Mouse (Mus musculus): ENCODE measurements around the gene Olfr1110. TPM values are rescaled to one million over a fixed set of nuclear protein-coding genes. Genes with fewer than 3 reads are reported as not detected.
"Not testable (repeated sequence)": the region's sequence is repeated elsewhere in the genome, so short reads cannot be mapped to it uniquely, and the experiment has no call there.

The Olfr1110 gene
- not detected for total RNA-seq (2021)

DNA sequence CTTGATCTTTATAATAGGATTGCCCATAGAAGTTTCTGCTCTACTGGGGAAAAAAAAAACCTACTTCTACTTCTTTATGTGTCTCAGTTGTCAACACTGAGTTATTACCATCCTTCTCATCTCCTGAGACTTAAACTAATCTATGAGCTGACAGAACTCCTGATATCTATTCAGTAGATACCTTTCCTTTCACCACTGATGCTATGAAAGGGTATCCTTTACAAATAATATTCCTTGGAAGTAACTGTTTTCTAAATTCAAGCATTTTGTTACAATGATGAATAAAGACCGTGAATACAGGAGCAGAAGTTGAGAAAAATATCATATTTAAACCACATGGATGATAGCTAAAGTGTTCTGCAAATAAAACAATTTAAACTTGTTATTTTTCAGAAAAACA is at the start of gene Olfr1110:
Gene Olfr1110, minus strand, starts transcription at position 101 of the 400 bp plus-strand sequence.
- DNase-seq, result no peak

DNA sequence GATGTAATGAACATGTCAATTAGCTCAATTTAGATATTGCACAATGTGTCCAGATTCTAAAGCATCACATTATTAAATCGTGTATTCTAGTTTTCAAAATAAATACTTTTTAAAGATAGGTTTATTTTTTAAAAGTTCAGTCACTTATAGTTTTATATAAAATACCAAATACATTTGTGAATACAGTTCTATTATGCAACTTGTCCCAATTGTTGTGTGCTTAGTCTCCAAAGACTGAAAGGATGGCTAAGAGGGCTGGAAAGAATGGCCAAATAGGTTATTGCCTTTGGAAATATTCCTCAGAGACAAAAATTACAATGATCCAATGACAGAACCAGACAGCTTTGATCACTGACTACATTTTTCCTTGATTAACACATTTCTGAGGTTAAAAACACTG is 47.4 kb upstream of the Olfr1110 start, which contains the start of gene Olfr1112:
Gene Olfr1112, plus strand, starts transcription at position 301 of the 400 bp plus-strand sequence.
- DNase-seq, result no peak

DNA sequence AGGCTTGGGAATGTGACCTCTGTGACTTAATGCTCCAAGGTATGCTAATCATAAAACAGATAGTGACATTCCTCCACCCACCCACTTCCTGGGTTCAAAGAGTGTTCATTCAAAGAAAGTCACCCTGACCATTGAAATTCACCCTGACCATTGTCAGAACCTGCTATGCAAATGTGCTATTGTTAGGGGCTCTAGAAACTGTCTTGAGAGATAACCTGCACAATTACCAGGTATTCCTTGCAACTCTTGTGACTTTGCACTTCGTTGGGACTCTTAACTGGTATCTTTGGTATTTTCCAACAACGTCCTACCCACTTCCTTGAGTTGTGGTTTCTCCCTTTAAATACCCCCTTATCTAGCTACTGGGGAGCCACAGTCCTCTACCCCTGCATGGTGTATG is 27.6 kb upstream of the Olfr1110 start:
- DNase-seq, result not testable (repeated sequence)

DNA sequence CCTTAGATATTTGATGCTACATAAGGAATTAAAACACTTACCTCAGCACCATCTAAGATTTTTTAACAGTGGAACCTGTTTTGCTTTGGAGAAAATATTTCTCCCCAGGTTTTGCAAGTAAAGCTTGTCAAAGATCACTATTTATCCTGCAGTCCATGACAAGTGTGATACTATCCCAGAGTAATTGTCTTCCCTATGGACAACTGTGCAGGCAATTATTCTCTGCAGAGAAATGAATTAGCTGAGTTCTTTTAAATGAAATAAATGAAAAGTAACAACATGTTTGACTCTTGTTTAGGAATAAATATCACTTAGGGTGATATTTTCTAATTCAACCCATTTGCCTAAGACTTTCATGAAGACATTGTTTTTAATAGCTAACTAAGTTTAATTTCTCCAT is 12.4 kb upstream of the Olfr1110 start, which contains the start of gene Olfr1111:
Gene Olfr1111, minus strand, starts transcription at position 101 of the 400 bp plus-strand sequence.
- no peak for DNase-seq

DNA sequence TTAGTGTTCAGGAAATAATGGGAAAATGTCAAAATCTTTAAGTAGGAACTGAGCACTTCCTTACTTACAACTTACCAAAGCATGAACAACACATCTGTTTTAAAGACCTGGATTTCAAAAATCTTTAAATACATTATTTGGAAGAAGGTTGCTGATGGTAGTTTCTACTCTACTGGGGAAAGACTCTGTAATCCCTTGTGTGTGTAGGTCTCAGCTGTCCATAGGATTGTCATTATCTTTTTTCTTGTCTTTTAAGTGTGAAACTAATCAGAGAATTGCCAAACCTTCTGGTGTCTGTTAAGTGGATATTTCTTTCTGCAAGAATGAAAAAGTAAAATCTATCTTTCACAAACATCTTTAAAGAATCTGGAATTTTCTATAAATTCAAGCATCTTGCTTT is 25.6 kb downstream of the Olfr1110 start, which contains the start of gene Olfr259:
Gene Olfr259, minus strand, starts transcription at position 101 of the 400 bp plus-strand sequence.
- DNase-seq, result no peak

DNA sequence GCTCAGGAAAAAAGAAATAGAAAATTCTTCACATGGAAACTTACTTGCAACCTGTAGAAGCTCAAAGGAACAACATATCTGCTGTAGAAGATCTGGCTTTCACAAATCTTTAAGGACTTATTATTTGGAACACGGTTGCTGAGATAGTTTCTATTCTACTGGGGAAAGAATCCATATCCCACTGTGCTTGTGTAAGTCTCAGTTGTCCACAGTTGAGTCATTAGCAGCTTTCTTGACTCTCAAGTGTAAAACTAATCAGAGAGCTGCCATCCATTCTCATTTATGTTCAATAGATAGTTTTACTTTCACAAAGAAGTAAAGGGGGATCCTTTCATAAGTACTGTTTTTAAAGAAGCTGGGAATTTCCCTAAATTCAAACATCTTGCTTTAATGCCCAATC is 44.2 kb downstream of the Olfr1110 start, which contains the start of gene Olfr1109:
Gene Olfr1109, minus strand, starts transcription at position 101 of the 400 bp plus-strand sequence.
- DNase-seq, result no peak

Other genes starting within 250 kb of the Olfr1110 start
- not detected for gene Olfr1097, start 248.1 kb downstream of the Olfr1110 start, total RNA-seq (2021)
- not detected for gene Olfr1098, start 215.8 kb downstream of the Olfr1110 start, total RNA-seq (2021)
- gene Olfr1099, start 179.6 kb downstream of the Olfr1110 start, total RNA-seq (2021), result not detected
- not detected for gene Olfr1100, start 160.3 kb downstream of the Olfr1110 start, total RNA-seq (2021)
- gene Olfr1101, start 149.1 kb downstream of the Olfr1110 start, total RNA-seq (2021), result not detected
- gene Olfr1102, start 141.9 kb downstream of the Olfr1110 start, total RNA-seq (2021), result not detected
- gene Olfr1104, start 113.2 kb downstream of the Olfr1110 start, total RNA-seq (2021), result not detected
- gene Olfr1105, start 103.8 kb downstream of the Olfr1110 start, total RNA-seq (2021), result not detected
- not detected for gene Olfr1106, start 88.0 kb downstream of the Olfr1110 start, total RNA-seq (2021)
- gene Olfr1107, start 64.5 kb downstream of the Olfr1110 start, total RNA-seq (2021), result not detected
- gene Olfr1109, start 44.3 kb downstream of the Olfr1110 start, total RNA-seq (2021), result not detected
- gene Olfr259, start 25.7 kb downstream of the Olfr1110 start, total RNA-seq (2021), result not detected
- gene Olfr1111, start 12.3 kb upstream of the Olfr1110 start, total RNA-seq (2021), result not detected
- not detected for gene Olfr1112, start 47.5 kb upstream of the Olfr1110 start, total RNA-seq (2021)
- gene Olfr1113, start 68.7 kb upstream of the Olfr1110 start, total RNA-seq (2021), result not detected
- gene Olfr1115, start 107.7 kb upstream of the Olfr1110 start, total RNA-seq (2021), result not detected
- not detected for gene Olfr1116, start 127.2 kb upstream of the Olfr1110 start, total RNA-seq (2021)
- not detected for gene Olfr1118, start 167.3 kb upstream of the Olfr1110 start, total RNA-seq (2021)
- not detected for gene Olfr1120, start 214.5 kb upstream of the Olfr1110 start, total RNA-seq (2021)
- gene Olfr1121, start 229.6 kb upstream of the Olfr1110 start, total RNA-seq (2021), result not detected
- gene Olfr1122, start 245.5 kb upstream of the Olfr1110 start, total RNA-seq (2021), result not detected

All from layer of hippocampus, postnatal 36 days (tissue).